Mouse (Mus musculus) erythroid progenitor cell, adult 5-6 weeks (primary cell): ENCODE measurements at regions not wholly inside any gene's neighbourhood (a gene's known extent, or its start where the extent isn't known, plus 50 kb on each side); places are given as distances from the start of the nearest gene placed in this dataset.

ENCODE experiments used
- ATAC-seq: replicated peaks from 2 replicates; pipeline ENCODE4 v1.8.0; 2016; ENCODE audit warnings: moderate number of reproducible peaks, mild to moderate bottlenecking, moderate TSS enrichment, inconsistent platforms; ENCODE audit not compliant: poor library complexity, low FRiP score, severe bottlenecking

DNA sequence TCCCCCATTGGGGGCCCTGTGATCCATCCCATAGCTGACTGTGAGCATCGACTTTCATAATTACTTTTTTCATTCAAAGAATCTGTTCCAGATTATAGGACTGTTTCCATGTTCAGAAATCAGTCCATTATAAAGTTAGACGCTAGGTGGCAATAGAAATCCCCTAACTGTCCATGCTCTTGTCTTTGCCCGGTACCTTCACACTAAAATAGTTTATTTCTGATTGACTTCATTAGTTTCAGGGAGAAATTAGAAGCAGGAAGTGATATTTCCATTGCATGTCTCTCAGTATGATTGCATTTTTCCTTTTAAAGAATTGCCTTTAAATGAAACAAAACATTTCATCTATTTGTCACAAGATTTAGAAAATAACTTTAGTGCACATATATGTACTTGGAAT is 131.7 kb downstream of the Fbxo8 start:
- ATAC-seq, result no peak

DNA sequence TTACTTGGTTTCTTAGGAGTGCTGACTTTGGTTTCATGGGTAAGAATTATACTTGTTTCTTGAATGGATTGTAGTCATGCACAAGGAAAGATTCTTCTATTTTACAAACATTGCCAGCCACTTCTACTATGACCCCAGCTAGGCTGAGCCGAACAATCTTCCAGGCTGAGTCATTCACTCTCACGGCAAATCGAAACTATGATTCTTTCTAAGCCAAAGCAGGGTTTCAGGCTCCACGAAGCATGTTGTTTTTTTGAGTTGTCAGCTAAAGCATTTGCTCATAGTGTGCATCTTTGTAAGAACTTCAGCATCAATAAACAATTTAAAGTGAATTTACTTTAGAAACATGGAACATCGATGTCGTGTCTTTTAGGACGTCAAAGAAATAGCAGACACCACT is 133.5 kb downstream of the Fbxo8 start:
- ATAC-seq, result no peak

DNA sequence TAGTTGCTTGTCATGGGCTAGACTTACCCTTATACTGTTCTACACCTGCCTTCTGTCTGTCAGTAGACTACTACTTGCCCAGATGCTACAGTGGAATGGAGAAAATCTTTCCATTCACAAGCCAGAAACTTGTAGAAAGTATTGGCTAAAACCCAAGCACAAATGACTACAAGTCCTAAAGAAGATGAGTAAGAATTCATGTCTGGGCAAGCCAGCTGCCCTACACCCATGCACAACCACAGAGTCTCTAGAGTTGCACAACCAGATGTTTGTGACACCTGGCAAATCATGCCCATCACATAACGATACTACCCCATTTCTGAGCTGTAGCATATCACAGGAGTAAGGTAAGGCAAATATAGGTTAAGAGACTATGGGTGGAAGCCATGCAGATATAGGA is 144.5 kb downstream of the Fbxo8 start:
- no peak for ATAC-seq

DNA sequence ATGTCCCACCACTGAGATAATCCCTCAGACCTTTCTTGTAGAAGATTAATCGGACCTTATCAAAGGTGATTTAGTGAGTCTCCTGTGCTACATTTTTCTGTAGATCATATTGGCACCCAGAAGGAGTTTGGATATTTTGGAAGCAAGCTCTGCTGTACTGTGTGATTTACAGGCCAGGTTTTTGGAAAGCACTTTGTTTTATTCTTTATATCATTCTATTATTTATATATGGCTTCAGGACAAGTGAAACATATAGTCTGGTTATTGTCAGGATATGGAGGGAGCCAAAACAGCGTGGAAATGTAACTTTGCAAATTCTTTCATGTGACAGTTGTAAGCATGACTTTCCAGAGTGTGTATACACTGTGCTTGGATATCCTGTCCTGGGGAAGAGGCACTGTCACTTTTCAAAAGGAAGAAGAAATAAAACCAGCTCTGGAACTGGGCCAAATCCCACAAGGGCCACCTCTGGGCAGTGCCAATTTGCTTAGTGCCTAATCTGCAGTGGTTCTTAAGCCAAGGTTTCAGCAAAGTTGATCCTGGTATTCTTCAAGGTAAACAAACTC is 149.8 kb downstream of the Fbxo8 start:
- ATAC-seq, result no peak

DNA sequence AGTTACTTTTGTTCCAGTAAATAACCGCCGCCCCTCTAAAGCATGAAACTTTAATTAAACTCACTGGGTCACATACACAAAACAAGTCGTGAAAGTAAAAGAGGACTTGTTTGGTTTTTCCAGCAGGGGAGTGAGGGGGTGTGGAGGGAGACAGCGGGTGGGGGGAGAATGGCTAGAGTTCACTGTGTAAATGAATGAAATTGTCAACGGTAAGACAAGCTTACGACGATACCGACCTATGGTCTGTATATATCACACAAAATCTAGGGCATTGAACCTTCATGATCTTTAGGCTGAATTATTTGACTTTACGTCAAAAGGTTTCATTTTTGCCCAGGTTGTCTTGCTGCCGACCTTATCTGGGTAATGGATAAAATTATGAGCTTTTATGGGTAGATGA is 155.5 kb downstream of the Fbxo8 start:
- no peak for ATAC-seq

DNA sequence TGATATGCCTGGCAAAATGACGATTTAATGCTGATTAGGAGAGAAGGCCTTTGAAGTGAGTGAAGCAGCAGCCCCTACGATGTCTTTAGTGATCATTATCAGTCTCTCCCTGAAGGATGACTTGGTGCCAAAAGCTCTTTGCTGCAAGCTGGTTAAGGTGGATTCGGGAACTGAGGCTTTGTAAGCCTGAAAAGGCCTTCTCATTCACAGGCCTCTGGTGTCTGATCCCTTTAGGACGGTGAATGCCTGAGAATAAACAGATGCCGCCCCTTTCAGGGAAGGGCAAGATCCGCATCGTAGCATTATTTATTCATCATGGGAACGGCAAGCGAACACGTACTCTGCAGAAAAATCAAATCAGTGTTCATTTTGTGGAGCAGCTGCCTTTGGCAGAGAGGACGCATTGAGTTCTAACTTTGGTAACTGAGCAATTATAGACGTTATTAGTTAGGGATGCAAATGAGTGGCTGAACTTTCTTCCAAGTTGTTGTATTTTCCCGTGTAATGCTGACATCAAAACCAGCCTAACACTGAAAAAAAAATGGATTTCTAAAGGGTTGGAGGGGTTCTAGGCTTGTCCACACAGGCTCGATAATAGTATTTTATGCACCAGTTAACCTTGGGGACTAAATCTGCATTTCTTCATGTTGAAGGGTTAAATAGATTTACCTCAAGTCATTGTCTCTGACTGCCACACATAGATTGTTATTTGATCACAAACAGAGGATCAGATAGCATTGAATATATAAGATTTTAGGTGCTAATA is 156.2 kb downstream of the Fbxo8 start:
- no peak for ATAC-seq

DNA sequence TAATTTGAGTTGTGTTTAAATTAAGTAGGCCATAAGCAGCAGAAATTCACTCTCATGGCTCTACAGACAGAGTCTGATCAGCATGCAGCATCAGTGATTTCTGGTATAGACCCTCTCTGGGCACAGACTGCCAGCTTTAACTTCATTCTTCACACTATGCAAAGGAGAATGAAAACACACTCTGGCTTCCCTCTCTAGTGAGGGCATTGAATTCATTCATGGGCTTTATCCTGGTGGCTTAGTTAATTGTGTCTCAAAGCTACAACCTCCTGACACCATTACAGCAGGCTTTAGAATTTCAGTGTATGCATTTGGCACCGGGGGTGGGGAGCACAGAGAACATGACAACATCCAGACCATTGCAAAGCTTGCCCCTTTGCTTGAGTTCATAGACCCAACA is 169.1 kb downstream of the Fbxo8 start:
- ATAC-seq, result no peak

DNA sequence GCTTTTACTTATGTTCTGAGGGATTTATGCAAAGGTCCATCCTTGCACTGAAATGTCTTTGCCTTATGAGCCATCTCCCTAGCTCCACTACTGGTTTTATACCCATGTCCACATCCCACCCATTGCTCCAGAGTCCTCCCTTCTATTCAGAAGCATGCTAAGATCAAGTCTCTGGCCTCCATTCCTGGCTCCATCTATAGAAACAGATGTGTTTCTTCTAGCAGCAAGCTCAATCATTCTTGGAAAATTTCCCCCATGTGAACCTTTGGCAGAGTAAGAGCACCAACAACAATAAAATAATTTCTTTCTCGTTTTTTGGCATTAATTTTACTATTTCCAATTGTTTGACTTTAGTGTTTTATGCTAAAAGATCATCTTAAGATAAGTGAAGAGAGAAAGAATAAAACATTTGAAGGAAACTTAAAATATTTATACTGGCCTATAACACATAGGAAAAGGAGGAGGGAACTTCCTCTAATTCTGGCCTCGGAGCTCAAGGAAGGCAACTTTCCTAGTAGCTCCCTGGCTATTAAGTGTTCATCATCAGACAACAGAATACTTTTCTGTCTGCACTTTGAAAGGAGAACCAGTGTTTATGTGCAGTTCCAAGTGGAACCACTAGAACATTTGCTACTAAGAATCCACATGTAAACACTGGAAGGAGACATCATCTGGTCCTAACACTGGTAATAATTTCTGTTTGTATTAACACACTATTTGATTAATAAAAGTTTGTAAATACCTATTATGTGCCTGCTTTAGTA is 171.8 kb downstream of the Fbxo8 start:
- ATAC-seq, result no peak

DNA sequence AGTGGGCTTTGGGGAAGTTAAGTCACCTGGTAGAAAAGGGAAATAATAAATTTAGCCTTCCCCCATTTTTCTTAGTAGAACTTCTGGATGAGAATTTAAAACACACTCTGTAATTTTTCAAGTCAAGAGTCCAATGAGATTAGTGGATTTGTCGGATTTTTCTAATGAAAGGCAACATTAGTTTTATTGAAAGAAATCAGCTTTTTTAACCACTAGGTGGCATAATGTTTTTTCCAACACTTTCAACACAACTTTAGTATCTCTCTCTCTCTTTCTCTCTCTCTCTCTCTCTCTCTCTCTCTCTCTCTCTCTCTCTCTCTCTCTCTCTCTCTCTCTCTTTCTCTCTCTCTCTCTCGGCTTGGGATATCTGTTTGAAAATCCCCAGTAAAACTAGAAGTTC is 173.7 kb downstream of the Fbxo8 start:
- no peak for ATAC-seq

DNA sequence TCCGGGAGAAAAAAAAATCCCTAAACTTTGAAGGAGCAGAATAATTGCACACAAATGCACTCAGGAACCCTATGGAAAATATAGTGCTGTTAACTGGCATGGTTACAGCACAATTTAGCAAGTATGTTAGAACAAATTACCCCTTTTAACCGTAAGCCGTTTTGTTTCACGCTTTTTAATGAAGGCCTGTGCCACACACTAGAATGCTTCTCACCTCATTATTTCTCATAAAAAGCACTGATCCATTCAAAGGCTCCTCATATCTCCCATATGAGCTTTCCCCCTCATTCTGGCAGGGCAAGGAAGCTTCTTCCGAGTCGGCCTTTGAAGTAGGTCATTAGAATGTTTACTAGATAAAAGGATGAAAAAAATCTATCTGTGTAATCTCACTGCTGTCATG is 182.4 kb downstream of the Fbxo8 start:
- no peak for ATAC-seq

DNA sequence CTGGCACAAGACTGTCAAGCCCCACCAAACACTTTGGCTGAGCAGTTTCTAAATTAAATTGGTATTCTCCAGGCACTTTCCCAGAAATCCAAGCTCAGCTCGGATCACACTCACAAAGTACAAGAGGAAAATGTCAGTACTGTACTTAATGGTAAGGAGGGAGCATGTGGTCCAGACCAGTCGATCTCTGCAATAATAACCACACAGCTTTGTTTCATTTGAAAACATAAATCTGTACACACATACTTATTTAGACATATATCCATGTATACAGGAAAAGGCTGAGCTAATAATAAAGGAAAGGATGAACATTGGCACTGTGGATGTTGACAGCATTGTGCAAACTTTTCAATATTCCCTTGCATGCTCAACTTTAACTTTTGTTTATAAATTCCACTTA is 184.1 kb downstream of the Fbxo8 start:
- ATAC-seq, result no peak

DNA sequence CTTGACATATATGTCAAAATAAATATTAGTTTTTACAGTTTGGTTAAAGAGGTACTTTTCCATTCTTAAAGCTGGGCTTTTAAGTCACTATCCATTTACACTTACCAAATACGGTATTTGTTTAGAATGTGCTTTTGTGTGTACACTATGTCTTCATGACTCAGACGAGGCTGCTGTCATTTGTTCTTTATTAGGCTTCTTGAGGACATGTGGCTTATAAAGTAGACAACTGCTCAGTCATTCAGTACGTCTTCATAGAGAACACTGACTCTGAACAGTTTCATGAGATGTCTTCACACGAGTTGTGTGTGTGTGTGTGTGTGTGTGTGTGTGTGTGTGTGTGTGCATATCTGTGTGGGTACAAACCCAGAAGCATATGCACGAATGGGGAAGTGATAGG is 216.1 kb downstream of the Fbxo8 start:
- no peak for ATAC-seq

DNA sequence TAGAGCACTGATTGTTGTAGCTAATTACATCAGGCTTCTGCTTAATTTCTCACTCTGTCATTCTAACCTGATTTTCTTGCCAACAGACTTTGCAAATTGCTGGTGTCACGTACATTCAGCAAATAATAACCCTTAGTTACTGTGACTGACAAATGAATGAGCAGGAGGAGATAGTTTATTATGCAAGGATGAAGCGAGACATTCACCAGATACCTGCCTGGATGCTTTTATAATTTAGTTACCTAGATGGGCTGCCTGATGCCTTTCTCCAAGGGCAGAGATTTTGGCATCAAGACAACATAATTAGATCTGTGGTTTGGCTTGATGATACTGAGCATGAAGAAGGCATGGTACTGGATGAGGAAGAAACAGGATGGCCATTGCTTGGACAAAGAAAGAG is 233.6 kb downstream of the Fbxo8 start:
- ATAC-seq, result no peak

DNA sequence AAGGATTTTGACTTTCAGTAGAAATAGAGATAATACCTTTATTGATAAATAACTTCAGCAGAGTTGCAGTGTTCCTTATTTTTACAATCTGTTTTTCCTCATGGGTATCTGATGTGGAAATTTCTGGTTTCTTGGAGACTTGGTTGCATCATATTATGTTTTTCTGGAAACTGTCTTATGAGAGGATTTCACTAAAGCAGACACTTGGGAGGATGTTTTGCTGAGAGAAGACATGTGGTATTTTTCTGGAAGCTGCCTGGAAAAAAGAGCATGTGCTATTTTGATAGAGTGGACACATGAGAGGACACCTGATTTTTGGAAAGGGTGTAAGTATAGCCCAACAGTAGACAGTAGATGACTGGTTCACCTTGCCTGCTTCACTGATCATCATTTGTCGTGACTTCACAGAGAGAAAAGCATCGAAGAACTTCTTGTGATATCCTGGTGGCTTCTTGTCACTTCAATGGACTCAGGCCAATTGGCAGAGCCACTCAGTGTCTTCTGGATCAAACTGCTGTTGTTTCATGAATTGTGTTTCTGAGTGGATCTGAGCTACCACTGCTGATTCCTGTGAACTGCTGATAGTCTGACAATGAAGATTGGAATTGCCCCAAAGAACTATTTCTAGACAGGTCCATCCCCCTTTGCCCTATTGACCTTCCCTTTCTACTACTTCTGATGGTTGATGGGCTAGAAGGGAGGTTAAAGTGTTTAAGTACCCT is 238.8 kb downstream of the Fbxo8 start:
- no peak for ATAC-seq

DNA sequence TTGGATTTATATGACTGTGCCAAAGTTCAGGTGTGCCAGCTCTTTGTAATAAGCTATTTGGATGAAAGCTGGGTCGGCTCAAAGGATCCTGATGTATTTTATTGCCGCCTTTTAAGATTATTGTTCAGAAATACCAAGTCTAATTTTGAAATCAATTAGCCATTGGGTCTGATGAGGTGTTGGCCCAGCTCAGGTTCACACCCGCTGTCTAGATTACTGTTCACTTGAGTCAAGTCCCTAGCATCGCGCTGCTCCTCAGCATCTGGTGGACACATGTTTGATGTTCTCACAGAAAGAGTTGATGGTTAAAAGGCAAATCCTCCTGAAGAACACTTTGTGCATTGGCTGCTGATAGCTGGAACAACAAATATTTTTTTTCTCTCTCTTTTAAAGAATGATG is 281.8 kb downstream of the Fbxo8 start:
- ATAC-seq, result no peak

DNA sequence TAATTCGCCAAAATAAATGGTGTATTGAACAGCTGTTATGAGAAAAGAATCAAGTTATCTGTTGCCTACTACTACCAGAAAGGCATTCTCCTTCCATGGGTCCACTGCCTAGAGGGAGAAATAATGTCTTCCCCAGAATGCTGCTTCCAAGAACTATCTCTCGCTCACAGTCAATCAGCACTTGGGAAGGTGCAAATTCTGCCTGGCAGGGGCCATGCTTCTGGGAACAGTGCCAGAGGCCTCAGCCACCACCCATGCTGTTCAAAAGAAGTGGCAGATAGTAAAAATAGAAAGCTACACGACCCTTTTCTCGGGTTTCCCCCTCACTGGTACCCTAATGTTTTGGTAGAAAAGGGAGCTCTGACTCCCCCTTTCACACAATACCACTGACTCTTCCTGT is 282.2 kb downstream of the Fbxo8 start:
- ATAC-seq, result no peak

DNA sequence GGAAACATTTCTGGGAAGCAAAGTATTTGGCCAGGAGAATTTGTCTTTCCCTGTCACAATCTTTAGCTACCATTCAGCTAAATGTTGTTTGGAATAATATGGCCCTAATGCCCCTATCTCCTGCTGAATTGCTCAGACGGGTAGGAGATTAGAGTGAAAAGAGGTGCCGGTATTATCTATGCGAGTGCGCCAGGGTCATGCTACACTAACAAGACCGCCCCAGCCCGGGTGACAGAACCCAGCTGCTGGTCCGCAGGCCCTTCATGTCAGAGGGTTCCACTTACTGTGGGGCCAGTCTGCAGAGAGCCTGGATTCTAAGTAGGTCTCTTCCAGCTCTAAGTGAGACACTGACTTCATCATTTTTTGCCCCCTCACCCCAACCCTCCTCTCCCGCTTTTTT is 332.6 kb downstream of the Fbxo8 start:
- no peak for ATAC-seq

DNA sequence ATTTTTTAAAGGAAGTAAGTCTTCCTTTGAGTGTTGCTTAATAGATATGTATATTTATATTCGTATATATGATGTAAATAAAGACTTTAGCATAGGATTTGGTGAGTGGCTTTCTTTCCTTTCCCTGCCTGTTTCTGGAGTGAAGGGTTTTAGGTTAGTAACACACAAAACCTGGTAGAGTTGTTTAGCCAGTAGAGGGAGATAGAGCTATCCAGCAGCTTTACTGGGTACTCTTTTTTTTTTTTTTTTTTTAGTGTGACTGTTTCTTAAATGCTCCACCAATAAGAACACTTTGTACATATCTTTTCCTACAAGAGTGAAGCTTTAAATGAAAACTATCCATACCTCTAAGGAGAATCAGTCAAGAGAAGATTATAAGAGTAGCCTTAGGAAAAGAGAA is 333.3 kb downstream of the Fbxo8 start:
- ATAC-seq, result no peak

DNA sequence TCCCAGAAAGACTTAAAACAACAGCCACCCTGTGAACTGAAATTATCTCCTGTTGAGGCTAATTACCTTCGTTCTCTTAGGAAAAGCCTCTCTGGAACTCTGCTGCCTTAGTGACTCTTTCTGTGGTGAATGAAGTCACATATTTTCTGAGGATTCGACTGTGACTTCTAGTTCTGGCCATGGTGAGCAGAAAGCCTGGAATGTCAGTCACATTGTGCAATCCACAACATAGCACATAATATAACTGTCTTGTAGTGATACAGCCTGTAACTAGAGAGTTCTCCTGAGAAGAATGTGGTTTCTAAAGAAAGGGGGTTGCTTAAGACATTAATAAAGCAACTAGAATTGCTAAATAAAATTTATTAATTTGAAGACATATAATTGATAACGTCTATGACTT is 342.7 kb downstream of the Fbxo8 start:
- no peak for ATAC-seq

DNA sequence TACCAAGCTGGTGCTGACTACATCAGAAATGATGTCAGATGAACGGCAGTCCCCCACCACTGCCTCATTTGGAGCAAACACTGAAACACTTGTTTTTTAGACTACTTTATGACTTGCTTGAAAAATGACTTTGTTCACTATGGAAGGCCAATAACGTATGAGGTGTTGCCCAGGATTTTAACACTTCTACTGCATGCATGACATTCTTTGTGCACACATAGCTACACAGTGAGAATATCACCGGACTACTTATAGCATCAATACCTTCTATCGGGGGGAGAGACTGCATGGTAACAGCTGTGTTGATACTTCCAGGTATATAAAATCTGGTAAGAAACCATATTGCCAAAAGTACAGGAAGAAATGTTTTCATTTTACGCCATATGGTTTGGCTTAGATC is 364.5 kb downstream of the Fbxo8 start:
- no peak for ATAC-seq

DNA sequence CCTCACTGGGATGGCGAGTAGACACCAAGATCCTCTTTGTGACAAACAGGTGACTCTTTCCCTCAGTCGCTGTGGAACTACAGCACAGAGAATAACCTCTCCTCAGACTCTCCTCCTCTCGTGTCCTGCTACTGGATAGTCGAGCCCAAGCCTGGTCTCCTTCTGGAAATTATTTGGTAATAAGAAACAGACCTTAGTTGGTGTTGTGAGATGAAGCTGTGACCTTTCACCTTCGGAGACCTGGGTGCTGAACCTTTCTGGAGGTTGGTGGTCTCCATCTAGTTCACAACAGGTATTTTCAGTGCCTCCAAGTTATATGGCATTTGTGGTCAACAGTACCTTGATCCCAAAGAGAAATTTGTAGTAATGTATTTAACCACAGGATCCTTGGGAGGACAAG is 365.1 kb downstream of the Fbxo8 start:
- no peak for ATAC-seq
